Mouse (Mus musculus): ENCODE results near the gene Sh3tc1.
A peak's percentile ranks its signal among the peaks of the same experiment; 100 is the strongest.

The Sh3tc1 gene

DNA sequence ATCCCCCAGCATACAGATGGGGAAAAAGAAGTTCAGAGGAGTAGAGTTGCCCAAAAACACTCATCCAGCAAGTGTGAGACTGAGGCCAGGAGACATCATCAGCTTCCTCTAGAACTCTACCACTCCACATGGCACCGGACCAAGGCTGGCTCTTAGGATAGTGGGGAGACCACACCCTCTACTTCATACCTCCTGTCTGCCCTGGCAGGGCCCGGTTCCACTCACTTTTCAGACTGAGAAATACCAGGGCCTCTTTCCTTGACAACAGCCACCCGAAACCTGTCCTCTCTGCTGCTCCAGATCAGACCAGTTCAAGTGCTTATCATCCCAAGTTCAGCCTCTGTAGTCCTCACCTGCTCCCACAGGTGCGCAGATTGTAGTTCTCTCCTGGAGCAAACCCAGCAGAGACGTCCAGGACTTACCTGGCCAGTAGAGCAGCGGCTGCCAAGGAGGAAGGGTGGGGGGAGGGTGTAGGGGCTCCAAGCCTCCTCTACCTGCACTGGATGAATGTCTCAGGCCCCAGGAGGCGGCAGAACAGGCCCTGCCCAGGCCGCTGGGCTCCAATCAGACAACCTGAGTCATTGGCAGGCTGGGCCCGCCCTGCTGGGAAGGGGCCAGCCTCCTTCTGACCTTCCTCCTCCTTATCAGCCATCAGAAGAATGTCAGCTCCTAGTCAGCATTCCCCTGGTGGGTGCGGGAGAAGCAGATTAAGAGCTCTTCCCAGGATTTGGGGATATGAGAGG is at the start of gene Sh3tc1:
Gene Sh3tc1, minus strand, starts transcription at position 452 of the 743 bp plus-strand sequence.
- no peak for DNase-seq

DNA sequence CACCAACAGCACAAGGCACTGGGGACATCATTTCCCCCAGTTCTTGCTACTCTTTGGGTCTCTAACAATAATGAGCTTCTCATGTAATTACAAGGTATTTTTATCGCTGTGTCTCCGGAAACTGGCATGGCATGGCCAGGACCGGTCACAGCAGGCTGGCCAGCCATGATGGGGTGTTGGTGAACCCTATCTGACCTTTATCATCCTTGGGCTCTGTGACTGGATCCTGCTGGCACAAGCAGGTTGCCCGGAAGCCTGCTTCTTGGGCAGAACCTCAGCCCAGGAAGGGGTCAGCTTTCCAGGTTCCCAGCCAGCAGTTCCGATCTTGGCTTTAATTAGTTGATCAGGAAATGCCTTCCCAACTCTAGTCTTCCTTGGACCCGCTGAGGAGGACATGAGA is 48.9 kb upstream of the Sh3tc1 start:
- DNase-seq: no peak

DNA sequence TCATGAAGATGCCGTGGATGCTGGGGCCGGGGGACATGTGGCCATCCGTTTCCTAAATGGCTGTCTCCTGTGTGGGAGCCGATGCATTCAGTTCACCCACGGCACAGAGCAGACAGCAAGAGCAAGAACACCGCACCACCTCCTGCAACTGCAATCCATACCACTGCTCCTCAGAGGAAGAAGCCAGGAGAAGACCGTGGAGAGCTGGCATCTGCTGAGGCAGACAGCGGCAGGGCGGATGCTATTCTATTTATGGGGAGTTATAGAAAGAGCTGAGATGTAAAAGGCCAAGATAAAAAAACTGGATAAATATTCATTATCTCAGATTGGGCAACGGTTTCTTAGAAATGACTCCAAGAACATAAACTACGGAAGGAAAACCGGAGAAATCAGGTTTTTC is 48.1 kb upstream of the Sh3tc1 start:
- no peak for DNase-seq

DNA sequence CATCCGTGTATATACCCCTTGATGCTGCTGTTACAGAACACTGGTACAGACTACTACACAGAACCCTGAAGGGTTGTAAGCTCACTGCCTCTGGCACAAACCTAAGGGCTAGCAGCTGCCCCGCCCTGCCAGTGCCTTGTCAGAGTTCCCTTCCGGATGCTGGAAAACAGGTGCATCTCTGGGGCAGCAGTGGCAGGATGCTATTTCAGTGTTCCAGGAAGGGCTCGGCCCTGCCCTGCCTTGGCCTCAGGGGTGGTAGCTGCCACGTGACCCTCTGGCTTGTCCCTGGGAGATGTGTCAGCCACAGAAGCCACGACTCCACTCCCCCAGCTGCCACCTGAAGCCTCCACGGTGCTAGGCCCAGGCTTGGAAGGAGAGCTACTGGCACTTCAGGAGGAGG is 46.1 kb upstream of the Sh3tc1 start:
- no peak for DNase-seq

DNA sequence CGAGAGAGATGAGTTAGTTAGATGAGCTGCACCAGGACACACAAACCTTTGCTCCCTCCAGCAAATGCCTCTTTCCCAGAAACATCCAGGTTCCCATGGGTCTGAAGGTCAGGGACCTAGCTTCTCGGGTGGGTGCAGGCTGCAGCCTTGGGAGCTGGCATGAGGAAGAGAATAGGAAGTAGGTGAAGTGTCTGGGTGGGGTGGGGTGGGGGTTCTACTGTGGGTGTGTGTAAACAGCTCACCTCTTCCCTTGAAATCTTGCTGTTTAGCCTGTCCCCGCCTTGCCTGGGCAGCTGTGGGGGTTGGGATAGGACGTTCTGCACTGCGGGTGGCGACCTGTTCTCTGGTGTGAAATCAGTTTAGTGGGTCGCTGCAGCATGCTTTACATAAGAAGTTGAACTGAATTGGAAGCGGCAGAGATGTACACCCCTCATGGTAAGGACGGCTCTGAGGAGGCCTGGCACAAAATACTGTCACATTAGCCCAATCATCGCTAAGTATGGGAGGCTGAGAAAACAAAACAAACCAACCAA is 42.9 kb upstream of the Sh3tc1 start:
- no peak for DNase-seq

DNA sequence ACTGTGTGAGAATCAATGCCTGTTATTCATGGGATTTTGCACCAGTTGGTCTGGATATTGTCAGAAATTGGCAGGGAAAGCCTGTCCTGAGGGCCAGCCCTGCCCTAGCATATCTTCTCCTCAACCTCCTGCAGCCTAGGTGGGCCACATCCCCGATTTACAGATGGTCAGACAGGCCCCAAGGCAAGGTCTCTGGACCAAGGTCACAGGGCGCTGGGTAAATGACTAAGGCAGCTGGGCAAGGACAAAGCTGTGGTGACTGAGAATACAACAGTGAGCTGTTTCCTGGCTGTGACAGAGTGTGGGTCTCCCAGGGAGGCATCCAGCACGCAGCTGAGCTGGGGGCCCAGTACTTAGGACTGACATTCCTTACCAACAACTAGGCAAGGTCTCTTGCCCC is 41.3 kb upstream of the Sh3tc1 start:
- DNase-seq: no peak

DNA sequence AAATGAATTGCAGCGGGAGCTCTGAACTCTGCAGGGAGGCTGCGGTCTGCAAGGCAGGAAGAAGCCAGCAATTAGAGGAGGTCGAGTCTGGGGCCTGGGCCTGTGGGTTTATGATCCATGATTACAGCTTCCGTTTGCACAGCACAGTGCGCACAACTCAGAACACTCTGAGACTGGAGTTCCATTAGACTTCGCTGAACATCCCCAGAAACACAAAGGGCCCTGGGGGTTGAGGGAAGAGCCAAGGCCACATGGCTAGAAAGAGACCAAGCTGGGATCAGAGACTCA is 34.3 kb upstream of the Sh3tc1 start:
- DNase-seq: no peak

DNA sequence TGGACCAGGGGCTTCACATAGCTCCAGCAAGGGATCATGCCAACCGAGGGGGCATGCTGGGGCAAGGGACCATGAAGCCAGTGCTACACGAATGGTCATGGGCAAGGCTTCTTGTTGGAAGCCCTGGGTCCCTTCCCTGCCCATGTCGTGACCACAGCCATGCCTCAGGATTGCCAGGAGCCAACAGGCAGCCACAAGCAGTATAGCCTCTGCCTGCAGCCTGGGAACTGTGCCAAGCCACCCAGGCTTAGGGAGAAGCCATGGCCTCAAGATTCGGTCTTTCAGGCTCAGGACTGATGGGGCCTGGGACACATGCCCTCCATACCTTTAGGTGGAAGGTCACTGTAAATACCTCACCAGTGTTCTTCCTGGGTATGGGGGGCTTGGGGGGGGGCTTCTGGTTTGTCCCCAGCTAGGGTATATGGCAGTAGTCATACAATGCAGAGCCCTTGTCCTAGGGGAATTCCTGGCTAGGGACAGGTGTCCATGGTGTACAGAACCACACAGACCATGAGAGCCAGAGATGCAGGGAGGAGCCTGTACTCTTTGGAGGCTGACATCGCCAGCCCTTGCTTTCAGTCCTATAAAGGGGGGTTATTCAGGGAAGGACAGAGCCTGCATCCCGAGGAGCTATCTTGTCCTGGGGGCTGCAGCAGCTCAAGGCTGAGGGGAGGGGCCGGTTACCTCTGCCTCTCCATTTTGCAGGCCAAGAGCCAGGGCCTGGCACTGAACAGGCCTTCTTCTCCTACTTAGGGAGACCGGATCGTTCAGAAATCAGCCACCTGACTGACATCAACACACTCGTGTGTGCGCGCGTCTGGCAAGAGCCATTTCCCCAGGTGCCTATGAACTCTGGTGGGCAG is 33.7 kb upstream of the Sh3tc1 start:
- DNase-seq: peak; percentile 44

DNA sequence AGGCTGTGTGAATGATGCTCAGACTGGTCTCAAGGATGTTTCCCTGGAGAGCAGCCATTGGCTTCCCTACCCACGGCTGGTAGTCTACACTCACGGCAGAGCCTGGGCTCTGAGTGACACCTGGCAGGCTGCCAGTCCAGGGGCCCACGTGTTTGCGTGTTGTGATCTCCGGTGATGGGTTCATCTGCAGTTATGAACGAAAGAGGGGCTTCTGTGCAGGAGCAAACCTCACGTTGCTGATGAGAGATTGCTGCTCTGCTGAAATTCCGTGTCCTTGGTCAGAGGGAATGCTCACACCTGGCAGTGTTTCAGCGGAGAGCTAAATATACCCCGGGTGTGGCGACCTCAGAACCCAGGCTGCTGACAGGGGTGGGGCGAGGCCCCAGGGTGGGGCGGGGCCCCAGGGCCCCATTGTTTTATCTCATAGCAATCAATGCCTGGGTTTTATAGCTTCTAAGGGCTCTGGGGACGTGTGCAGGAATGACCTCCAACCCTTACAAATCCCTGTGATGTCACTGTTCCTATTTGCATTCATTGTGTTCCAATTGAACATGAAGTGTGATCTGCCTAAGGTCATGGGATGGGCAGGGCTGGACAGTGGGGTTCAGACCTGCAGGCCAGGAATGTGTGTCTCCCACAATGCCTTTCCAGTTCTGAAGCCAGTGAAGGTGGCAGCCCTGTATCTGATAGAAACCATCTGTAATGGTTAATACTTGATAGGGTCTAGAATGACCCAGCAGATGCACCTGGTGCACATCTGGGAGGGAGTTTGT is 31.3 kb upstream of the Sh3tc1 start:
- no peak for DNase-seq

DNA sequence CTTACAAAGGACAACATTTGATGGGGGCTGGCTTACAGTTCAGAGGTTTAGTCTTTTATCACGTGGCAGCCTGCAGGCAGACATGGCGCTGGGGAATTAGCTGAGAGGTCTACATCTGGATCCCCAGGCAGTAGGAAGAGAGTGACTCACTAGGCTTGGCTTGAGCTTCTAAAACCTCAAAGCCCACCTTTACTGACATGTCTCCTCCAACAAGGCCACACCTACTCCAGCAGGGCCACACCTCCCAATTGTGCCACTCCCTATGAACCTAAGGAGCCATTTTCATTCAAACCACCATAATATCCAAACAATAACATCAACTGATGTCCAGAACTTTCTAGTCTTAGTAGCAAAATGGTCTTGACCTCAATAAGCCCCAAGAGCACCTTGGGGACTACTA is 30.5 kb upstream of the Sh3tc1 start:
- no peak for DNase-seq

DNA sequence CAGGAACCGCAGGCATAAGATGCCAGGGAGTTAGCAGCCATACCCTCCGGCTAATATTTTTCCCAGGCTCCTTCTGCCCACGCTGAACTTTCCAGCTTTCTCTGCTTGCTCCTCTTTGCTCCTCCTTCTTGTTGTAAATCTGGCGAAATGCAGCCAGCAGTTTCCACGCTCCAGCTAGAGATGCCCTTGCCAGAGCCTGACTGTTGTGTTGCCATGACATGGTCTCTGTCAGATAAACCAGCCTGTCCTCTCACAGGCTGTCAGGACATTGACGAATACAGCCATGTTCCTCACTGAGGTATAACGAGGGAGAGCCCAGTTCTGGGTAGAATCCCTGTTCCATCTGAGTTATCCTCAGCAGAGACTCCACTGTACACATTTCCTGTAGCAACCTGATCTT is 29.2 kb upstream of the Sh3tc1 start:
- no peak for DNase-seq

DNA sequence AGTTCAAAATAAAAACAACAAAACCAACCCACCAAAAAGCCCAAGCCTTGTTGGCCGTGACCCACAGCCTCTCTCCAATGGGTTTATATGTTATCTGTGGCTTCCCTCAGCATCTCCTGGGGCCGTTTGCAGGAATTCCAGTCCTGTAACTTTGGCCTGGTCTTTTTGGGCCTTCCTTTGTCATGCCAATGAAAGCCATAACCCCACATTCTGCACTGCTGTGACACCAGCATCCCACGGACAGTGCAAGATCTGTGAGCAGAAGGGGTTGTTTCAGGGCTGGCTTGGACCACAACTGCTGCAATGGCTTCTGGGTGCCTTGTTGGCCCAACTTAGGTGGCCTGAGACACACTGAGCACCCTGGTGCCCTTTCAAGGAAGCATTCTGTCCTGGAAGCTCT is 28.7 kb upstream of the Sh3tc1 start:
- no peak for DNase-seq

DNA sequence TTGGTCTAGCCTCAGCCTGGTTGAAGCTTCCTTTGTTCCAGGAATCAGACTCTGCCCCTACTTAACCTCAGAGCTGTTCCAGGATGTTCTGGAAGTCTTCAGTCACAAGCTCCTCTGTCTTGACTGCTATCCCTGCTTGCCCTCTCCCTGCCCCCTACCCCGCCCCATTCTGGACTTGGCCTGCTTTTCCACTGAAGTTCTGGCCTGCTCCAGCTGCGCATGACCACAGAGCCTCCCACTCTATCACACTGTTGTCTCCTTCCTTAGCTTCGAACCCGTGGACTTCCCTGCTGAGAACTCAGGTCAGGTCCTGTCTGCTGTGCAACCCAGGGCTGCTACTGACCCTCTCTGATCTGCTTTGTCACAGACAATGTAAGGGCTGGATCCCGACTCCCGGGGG is 26.1 kb upstream of the Sh3tc1 start:
- DNase-seq: no peak

DNA sequence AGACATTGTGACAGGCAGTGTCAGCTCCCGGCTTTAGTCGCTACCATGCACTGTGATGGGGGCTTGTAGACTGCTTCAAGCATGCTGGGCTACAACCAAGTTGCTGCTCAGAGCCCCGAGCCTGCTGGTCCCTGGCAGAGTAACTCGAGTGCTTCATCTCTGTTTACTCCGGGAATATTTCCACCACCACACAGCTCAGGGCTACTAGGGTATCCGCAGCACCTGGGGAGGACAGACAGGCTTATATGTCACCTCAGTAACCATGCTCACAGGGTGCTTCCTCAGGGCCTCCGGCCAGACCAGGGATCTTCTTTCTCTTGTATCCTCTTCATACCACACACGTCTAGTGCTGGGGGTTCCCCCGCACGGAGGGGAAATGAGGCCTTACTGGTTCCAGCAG is 23.1 kb upstream of the Sh3tc1 start:
- no peak for DNase-seq

DNA sequence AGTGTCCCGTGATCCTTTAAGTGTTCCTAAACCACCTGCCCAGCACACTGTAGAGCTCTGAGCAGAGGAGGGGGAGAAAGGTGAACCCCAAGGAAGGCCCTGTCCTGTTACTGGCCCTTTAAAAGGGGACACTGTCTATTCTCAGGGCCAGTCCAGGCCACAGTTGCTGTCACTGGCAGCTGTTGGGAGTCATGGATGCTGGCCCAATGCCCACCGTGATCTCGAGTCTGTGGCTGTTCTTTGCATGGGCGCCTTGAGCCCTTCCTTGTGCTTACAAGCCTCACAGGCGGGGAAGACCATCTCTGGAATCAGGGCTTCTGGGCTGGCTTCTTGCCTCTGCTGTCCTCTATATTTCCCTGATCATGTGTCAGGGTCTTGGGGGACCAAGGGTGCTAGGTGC is 22.6 kb upstream of the Sh3tc1 start:
- no peak for DNase-seq

DNA sequence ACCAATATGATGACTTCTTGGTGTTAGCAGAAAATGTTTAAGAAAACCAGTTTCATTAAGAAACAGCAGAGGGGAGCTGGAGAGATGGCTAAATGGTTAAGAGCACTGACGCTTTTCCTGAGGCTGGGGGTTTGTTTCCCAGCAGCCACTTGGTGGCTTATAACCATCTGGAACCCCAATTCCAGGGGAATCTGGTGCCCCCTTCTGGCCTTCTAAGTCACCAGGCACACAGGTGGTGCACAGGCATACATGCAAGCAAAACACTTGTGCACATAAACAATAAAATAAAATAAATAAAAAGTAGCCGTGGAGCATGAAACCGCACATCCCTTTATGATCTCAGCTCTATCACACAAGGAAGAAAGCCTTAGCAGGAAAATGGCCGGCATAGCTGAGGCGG is 21.5 kb upstream of the Sh3tc1 start:
- no peak for DNase-seq

DNA sequence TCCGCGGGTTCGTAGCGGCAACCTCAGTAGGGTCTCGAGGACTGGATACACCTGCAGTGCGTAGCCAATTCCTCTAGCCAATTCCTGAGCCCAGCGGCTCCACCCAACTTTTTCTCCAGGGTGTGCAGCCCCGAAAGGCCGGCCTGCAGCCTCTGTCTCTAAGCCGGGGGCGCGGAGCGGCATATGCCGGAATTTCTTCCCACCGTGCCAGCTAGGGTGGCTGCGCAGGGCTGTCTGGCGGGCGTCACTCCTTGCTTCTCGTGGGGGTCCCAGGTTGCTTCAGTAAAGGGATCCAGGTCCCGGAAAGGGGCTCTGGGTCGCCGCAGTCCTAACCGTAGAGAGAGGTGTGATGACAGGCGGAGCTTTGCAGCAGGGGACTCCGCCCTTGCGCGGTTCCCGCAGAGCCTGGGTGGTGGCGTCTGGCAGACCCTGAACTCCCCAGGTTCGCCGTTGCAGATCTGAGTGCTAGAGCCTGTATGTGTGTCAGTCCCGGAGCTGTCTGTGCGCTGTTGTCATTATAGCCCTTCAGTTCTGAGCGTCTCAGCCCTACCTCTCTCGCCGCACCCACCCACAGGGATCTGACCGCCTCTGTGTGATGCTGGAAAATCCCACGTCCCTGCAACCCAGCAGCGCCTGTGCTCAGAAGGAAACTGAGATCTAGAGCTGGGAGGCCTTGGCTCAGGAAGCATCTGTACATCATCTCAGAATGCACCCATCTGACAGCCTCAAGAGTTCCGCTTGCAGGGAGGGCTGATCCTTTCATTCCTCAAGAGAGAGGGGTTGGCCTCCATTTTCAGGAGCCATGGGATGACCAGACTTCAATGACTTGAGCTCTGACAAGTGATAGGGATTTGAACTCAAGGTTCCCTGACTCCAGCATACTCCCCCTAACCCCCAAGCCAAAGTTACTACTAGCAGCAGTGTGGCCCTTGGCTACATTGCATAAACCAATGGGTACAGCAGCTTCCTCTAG is 18.6 kb upstream of the Sh3tc1 start:
- peak; percentile 62 for DNase-seq

DNA sequence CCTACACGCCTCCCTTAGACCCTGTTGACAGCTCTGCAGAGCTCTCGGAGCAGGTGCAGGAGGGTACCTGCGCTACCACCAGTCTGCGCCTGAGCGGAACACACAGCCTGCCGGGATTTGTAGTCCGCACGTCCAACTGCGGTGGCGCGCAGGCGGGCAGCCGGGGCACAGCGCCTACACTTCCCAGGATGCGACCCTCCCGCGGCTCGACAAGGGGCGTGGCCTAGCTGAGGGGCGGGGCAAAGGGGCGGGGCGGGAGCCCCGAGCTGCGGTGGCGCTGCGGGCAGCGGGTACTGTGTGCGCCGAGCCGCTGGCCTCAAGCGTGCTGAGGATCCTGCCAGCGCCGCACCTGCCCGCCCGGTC is 17.8 kb upstream of the Sh3tc1 start, which contains the start of gene Ablim2:
Gene Ablim2, plus strand, starts transcription at position 242 of the 363 bp plus-strand sequence.
- peak; percentile 93 for DNase-seq

DNA sequence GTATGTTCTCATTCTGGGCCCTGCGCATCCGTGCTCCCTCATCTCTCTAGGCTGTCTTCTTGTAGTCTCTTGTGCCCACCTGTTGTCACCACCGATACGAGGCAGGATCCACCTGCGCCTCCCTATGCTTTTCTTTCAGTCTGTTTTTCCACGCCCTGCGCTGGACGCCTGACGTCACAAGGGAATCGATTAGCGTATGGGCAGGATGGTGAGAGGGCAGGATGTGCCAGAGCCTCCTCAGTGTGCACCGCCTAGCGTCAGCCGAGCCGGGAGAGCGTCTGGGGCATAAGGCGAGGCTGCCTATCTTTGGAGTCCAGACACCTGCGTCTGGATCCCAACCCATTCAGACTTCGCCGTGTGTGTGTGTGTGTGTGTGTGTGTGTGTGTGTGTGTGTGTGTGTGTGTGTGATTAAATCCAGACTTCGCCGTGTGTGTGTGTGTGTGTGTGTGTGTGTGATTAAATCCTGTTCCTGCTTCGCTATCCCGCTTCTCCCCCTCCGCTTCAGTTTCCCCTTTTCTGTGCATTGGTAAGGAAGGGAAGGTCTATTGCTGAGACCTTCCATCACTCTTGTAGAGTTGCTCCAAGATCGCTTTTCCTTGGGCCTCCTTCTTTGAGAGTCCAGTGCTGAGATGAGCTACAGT is 17.3 kb upstream of the Sh3tc1 start:
- peak; percentile 76 for DNase-seq

DNA sequence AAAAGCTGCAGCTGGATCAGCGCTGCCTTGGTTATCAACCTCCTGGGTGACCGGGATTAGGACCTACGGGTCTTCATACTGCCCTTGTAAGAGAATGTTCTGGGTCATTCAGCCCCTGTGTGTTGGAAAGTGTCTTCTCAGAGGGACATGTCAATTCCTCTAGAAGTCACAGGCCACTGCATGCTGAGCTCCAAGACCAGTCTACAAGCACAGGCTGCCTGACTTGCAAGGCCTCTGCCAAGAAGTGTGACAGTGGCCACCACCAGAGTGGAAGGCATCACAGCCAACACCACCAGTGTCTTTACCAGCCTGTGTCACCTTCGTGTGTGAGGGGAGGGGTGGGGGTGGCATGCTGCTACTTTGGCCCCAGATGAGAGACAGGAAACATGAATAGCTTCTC is 16.2 kb upstream of the Sh3tc1 start:
- DNase-seq: no peak

DNA sequence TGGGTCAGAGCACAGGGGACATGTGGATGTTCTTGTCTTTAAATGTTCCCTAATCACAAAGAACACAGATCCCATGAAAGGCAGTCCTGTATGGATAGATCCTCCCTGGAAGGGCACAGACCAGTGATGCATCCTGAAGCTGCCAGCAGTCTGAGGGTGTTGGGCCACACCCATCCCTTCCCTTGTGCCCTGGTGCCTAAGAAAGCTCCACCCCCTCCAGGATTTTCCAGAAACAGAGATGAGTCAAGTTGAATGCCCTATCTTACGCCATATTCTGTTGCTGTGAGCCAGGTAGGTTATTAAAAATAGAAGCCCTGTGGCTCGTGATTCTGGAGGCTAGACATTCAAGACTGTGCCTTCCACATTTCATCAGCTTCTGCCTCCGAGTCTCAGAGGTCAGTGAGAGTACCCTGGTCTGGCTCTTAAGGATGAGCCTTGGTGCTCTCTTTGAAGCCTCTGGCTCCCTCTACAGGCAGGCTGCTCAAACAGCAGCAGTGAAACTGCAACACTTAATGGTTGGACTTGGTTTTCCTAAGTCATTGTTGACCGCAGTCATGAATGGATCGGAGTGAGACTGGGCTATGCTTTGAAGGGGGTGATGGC is 15.4 kb upstream of the Sh3tc1 start:
- peak; percentile 66 for DNase-seq

Measured in cerebellum, adult 8-10 months (tissue).